Mouse (Mus musculus) kidney, postnatal 0 days (tissue): ENCODE measurements around the gene Tmem268. TPM values are rescaled to one million over a fixed set of nuclear protein-coding genes. Genes with fewer than 3 reads are reported as not detected.

Experiments
- ATAC-seq: fragments of 200-750 bp; cut with Nextera tagmentation; replicated peaks from 2 replicates; pipeline ENCODE4 v1.8.0; 2017; ENCODE audit warnings: low read depth, moderate number of reproducible peaks, moderate TSS enrichment, moderate library complexity; ENCODE audit not compliant: low FRiP score
- DNase-seq: peaks from one replicate; pipeline ENCODE4 v3.0.0-alpha.2; 2016; ENCODE audit warnings: low spot score
- H3K27ac ChIP-seq: fragments of 300-500 bp; sonication (generic); 2 replicates; pipeline ENCODE4 v1.5.1; 2014; ENCODE audit warnings: mild to moderate bottlenecking
- H3K27me3 ChIP-seq: fragments of 300-500 bp; sonication (generic); 2 replicates; pipeline ENCODE4 v1.6.1; 2014; ENCODE audit warnings: low read length, mixed read lengths; ENCODE audit not compliant: insufficient read depth
- H3K36me3 ChIP-seq: fragments of 300-500 bp; sonication (generic); 2 replicates; pipeline ENCODE4 v1.6.1; 2014; ENCODE audit warnings: low read length, mixed read lengths; ENCODE audit not compliant: insufficient read depth
- H3K4me1 ChIP-seq: fragments of 300-500 bp; sonication (generic); replicated peaks from 2 replicates; pipeline ENCODE4 v1.6.1; 2014; ENCODE audit warnings: antibody characterized with exemption, low read length, mixed read lengths; ENCODE audit not compliant: insufficient read depth
- H3K4me2 ChIP-seq: fragments of 300-500 bp; sonication (generic); 2 replicates; pipeline ENCODE4 v1.6.1; 2014; ENCODE audit warnings: mild to moderate bottlenecking, low read length, moderate library complexity, mixed read lengths
- H3K4me3 ChIP-seq: fragments of 300-500 bp; sonication (generic); replicated peaks from 2 replicates; pipeline ENCODE4 v1.5.1; 2014; ENCODE audit warnings: low read depth, low read length
- H3K9ac ChIP-seq: fragments of 300-500 bp; sonication (generic); 2 replicates; pipeline ENCODE4 v1.6.1; 2014; ENCODE audit warnings: low read depth, low read length
- H3K9me3 ChIP-seq: fragments of 300-500 bp; sonication (generic); replicated peaks from 2 replicates; pipeline ENCODE4 v1.6.1; 2016; ENCODE audit warnings: low read length, inconsistent platforms, mixed read lengths
- CTCF ChIP-seq: IDR thresholded peaks from 2 replicates; pipeline ENCODE4 v1.5.1; 2016; ENCODE audit warnings: antibody characterized with exemption, low read depth, mild to moderate bottlenecking, moderate library complexity
- WGBS: fragments of 180-500 bp; shearing (Covaris S2); extraction: QIAGEN DNeasy Blood & Tissue Kit; methylation state at CpG from one replicate; pipeline ENCODE4 v1.1.7; 2014; 5-methylcytosine and 5-hydroxymethylcytosine counted together
- polyA plus RNA-seq: library from polyadenylated mRNA; unstranded; fragments of >200 nt; fragmentation: Nextera tagmentation; extraction: Ambion mirVana; gene quantifications from 2 replicates; pipeline ENCODE4 v1.2.1, GENCODE M21; 2015

Tmem268 gene
- polyA plus RNA-seq, 1 experiment from 2014 or later = 5.3 TPM

DNA sequence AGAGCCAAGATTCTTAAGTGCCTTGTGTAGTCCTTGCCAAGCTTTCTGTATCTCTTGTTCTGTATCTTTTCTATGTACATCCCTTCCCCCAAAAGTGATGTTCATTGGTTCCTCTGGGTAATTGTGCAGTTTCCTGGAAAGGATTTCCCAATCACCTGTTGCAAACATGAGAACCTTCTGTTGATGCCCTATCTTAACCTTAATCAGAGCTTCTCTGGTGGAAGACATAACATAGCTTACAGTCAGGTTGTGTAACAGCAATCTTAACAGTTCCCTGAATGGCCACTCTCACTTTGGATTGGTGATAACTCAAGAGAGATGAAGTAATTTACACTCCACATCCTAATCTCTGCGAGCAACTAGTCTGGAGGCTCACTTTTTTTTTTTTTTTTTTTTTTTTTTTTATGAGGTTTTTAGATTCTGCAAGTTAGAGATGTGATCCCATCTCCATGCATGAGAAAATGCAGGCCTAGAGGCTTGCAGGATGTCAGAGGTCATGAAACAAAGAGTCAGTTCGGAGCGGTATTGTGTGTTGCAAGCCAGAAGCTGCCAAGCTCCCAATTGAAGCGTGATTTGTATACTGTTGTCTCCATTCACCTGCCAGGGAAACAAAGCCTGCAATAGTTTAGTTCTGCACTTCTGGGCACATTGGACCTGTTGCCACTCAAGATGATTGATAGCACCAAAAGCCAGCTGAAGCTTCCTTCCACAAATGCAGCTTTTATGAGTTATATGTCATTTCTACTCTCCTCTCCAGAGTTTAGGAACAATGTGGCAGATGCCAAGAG, 4.6 kb upstream of the Tmem268 start:
- no peak overlapping the region for H3K27ac ChIP-seq
- H3K36me3 ChIP-seq = peaks cover 39% of the 10 kb centered on the region
- no peaks in the 10 kb centered on the region for H3K27me3 ChIP-seq
- no peak for ATAC-seq
- no peak overlapping the region for H3K4me2 ChIP-seq
- 61% methylated on average over 4 of the region's 4 CpGs for WGBS
- H3K9me3 ChIP-seq = no peaks in the 10 kb centered on the region
- no peak for DNase-seq
- TF ChIP-seq CTCF = no peak
- peaks cover 10% of the 10 kb centered on the region for H3K4me1 ChIP-seq
- H3K9ac ChIP-seq = no peak overlapping the region
- H3K4me3 ChIP-seq = no peak overlapping the region

DNA sequence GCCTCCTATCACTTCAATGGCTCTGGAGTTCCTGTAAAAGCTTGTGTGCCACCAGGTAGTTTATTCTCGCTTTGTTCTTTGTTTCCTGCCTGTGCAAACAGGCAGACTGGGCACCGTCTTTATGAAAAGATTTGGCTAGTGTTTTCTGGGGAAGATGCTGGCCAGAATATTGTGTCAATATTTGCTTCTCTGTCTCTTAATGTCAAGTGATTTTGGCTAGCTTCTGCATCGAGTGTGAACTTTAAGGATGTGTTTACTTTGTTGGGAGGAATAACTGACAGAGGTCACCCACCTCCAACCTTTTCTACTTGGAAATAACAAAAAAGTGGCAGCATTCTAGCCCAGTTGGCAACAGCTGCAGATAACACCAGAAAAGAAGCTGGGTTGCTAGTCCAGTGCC, 4.0 kb upstream of the Tmem268 start:
- Histone ChIP-seq H3K27ac (no peak overlapping the region), H3K27me3 (no peaks in the 10 kb centered on the region), H3K4me3 (no peak overlapping the region), H3K36me3 (peaks cover 32% of the 10 kb centered on the region), H3K9me3 (no peaks in the 10 kb centered on the region), H3K9ac (no peak overlapping the region), H3K4me2 (no peak overlapping the region), H3K4me1 (peaks cover 15% of the 10 kb centered on the region)
- no peak for TF ChIP-seq CTCF
- 59% methylated on average over 3 of the region's 3 CpGs for WGBS
- DNase-seq (no peak), ATAC-seq (no peak)

DNA sequence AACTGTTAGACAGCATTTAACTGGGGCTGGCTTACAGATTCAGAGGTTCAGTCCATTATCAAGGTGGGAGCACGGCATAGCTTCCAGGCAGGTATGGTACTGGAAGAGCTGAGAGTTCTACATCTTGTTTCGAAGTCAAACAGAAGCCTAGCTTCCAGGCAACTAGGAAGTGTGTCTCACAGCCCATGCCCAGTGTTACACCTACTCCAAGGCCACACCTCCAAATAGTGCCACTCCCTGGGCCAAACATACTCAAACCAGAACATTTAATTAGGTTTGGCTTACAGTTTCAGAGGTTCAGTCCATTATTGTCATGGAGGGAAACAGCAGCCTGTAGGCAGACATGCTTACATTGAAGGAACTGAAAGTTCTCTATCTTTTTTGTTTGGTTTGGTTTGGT, 3.5 kb upstream of the Tmem268 start:
- no peak overlapping the region for H3K27ac ChIP-seq
- H3K36me3 ChIP-seq = peaks cover 31% of the 10 kb centered on the region
- H3K27me3 ChIP-seq = no peaks in the 10 kb centered on the region
- WGBS = 87% methylated on average over 2 of the region's 2 CpGs
- ATAC-seq (no peak), DNase-seq (no peak)
- no peak overlapping the region for H3K4me2 ChIP-seq
- no peaks in the 10 kb centered on the region for H3K9me3 ChIP-seq
- H3K9ac ChIP-seq = no peak overlapping the region
- no peak for TF ChIP-seq CTCF
- no peak overlapping the region for H3K4me3 ChIP-seq
- peaks cover 16% of the 10 kb centered on the region for H3K4me1 ChIP-seq

DNA sequence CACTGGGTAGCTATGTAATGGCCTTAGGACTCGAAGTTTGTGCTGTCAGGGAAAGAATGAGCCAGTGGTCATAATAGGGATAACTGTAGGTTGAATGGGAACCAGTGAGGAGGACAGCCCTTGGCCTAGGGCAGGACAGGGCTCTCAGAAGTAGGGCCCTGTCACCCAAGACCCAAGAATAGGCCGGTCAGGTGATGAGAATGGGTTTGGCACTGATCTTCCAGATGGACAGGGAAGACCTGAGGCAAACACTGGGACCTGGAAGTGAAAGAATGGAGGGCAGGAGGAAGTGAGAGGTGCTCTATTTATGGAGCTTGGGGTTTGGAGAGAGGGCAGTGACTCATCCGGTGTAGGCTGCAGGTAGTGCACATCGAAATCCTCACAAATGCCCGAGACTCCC, 1.9 kb upstream of the Tmem268 start:
- DNase-seq (no peak), ATAC-seq (no peak)
- Histone ChIP-seq H3K4me2 (no peak overlapping the region), H3K36me3 (peaks cover 20% of the 10 kb centered on the region), H3K9me3 (no peaks in the 10 kb centered on the region), H3K4me3 (no peak overlapping the region), H3K27ac (0 out of 2 replicates have a peak overlapping the region, but pooled peaks have one; percentile 13), H3K27me3 (no peaks in the 10 kb centered on the region), H3K4me1 (peaks cover 20% of the 10 kb centered on the region), H3K9ac (no peak overlapping the region)
- TF ChIP-seq CTCF = no peak
- WGBS = 62% methylated on average over 5 of the region's 5 CpGs

DNA sequence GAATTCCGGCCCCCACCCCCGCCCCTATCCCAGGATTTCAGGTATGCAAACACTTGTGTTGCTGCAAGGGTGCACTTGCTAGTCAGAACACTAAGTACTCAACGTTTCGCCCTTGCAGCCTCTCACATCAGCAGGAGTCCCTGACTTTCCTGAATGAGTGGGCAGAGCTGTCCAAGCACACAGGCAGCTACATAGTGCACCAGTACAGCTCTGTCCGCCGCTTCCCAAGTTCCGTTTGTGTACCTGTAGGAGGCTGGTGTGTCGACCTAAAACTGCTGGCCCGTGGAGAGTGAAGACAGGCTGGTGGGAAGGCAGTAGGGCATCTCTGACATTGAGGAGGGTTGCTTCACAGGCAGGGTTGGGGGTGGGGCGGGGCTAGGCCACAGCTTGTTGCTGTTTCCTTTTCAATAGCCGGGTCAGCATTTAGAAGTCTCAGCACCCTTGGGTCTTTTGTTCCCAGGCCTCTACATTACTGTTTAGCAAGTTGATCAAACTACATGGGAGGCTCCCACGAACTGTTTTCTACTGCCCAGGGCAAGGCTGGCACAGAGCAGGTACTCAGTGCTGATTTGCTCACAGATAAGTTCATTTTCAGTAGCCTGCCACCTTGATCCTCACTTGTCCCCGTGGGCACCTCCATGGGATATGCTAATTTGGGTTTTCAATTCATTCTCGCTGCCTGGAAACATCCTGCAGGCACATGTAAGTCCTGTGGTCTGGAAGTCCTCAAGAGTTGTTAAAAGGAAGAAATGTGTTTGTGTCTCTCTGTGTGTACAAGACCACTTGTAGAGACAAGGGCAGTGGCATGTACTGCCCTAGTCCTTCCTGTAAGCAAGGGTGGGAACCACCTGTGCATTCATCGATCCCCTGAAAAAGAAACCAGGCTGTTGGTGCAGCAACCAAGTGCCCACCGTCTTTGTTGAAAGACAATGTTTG, 1.2 kb upstream of the Tmem268 start:
- 31% methylated on average over 16 of the region's 16 CpGs for WGBS
- no peaks in the 10 kb centered on the region for H3K27me3 ChIP-seq
- peaks cover 13% of the 10 kb centered on the region for H3K36me3 ChIP-seq
- peak; percentile 52 for ATAC-seq
- H3K27ac ChIP-seq = peak overlapping the region; percentile 62
- TF ChIP-seq CTCF = no peak
- H3K9me3 ChIP-seq = no peaks in the 10 kb centered on the region
- DNase-seq = no peak
- peaks cover 27% of the 10 kb centered on the region for H3K4me1 ChIP-seq
- no peak overlapping the region for H3K9ac ChIP-seq
- no peak overlapping the region for H3K4me3 ChIP-seq
- H3K4me2 ChIP-seq = 0 out of 2 replicates have a peak overlapping the region, but pooled peaks have one; percentile 10

DNA sequence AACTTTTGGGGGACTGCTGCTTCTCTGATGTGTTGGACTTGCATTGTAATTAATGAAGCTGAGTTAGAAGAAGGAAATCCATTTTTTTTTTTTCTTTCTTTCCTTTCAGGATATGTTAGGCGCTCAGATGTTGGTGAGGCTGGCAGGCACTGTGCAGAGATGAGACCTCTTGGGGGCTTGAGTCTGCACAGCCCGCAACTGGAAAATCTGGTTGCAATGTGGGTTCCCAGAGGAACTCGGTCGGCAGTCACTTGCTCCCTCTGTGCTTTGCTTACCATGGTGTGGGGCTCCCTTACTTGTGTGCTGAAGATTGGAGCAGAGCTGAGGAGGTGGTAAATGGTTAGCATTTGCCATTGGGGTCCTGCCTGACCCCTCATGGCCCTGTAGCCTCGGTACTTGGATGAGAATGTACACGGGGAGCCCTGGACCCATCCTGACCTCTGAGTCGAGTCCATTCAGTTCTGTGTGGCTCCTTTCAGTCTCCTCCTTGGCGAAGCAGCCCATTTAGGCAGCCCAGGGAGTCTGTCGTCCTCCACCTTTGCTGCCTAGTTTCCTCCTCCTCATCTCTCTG, 631 bp downstream of the Tmem268 start:
- no peak for DNase-seq
- no peaks in the 10 kb centered on the region for H3K9me3 ChIP-seq
- peak overlapping the region; percentile 76; the same call in 1 of the 2 replicates for H3K9ac ChIP-seq
- H3K27ac ChIP-seq = peak overlapping the region; percentile 19; the same call in 1 of the 2 replicates
- ATAC-seq = no peak
- peaks cover 27% of the 10 kb centered on the region for H3K4me1 ChIP-seq
- no peak for TF ChIP-seq CTCF
- 36% methylated on average over 9 of the region's 9 CpGs for WGBS
- peak overlapping the region; percentile 56 for H3K4me3 ChIP-seq
- 0 out of 2 replicates have a peak, but pooled peaks cover 2% of the 10 kb centered on the region for H3K36me3 ChIP-seq
- H3K4me2 ChIP-seq = peak overlapping the region; percentile 69
- H3K27me3 ChIP-seq = no peaks in the 10 kb centered on the region
